Comparison of ENCODE assay signal across 24 mouse cellular contexts in genomic region chr11:68871277-68871676, GRCm38 (mm10). TPM values are rescaled to one million over a fixed set of nuclear protein-coding genes. Genes with fewer than 3 reads are reported as not detected.
A peak's percentile ranks its signal among the peaks of the same experiment; 100 is the strongest.
DNase-seq lines count a peak whose midpoint lies in the region; ATAC-seq and TF ChIP-seq lines count a peak whose summit lies in the region.
"Had no signal": no experiment of that assay in that cellular context is flagged by ENCODE, and none has a peak within 500 bp of the region (broad histone marks: within the 10 kb centered on the region; RNA-seq: fewer than 3 reads in every experiment).

No protein-coding gene starts in this region.

- no peak for TF ChIP-seq CTCF in gastrocnemius, adult 2 months (IDR thresholded peaks at IDR 0.05)
- no peak for TF ChIP-seq CTCF in intestine, postnatal 0 days (IDR thresholded peaks at IDR 0.05; ENCODE audit: low read depth)
- no peak for TF ChIP-seq CTCF in left cerebral cortex, adult 2 months (IDR thresholded peaks at IDR 0.05)

- H3K4me2 ChIP-seq in intestine, embryonic 15.5 days (replicated peaks): no peak overlapping the region
- no peak overlapping the region for H3K4me2 ChIP-seq in intestine, postnatal 0 days (replicated peaks; ENCODE audit: low read depth)
- H3K4me2 ChIP-seq: hindbrain, embryonic 12.5 days; midbrain, embryonic 15.5 days; neural tube, embryonic 15.5 days had no signal

- no peaks in the 10 kb centered on the region for H3K9me3 ChIP-seq in intestine, embryonic 15.5 days
- no peaks in the 10 kb centered on the region for H3K9me3 ChIP-seq in intestine, postnatal 0 days (ENCODE audit: control insufficient read depth)
- H3K9me3 ChIP-seq in megakaryocyte, embryonic 14.5 days: no peaks in the 10 kb centered on the region
- H3K9me3 ChIP-seq: embryonic facial prominence, embryonic 10.5 days; hindbrain, embryonic 12.5 days; midbrain, embryonic 15.5 days; neural tube, embryonic 15.5 days had no signal

- H3K4me1 ChIP-seq in intestine, embryonic 15.5 days (replicated peaks): 0 out of 2 replicates have a peak, but pooled peaks cover 2% of the 10 kb centered on the region
- H3K4me1 ChIP-seq in intestine, postnatal 0 days (replicated peaks; ENCODE audit: control insufficient read depth, insufficient read depth, low read length): no peaks in the 10 kb centered on the region
- peaks cover 31% of the 10 kb centered on the region for H3K4me1 ChIP-seq in megakaryocyte, embryonic 14.5 days
- H3K4me1 ChIP-seq: hindbrain, embryonic 12.5 days; midbrain, embryonic 15.5 days; neural tube, embryonic 15.5 days had no signal

- H3K36me3 ChIP-seq in intestine, embryonic 15.5 days: no peaks in the 10 kb centered on the region
- H3K36me3 ChIP-seq in intestine, postnatal 0 days (ENCODE audit: control insufficient read depth, insufficient read depth): no peaks in the 10 kb centered on the region
- H3K36me3 ChIP-seq in megakaryocyte, embryonic 14.5 days (replicated peaks; ENCODE audit: low read length): no peaks in the 10 kb centered on the region
- H3K36me3 ChIP-seq: embryonic facial prominence, embryonic 10.5 days; hindbrain, embryonic 12.5 days; midbrain, embryonic 15.5 days; neural tube, embryonic 15.5 days had no signal

- ATAC-seq in intestine, embryonic 15.5 days: no peak
- ATAC-seq in intestine, postnatal 0 days: no peak
- ATAC-seq in megakaryocyte, adult 5-6 weeks (ENCODE audit: poor library complexity, severe bottlenecking): no peak
- ATAC-seq: forebrain, embryonic 14.5 days; midbrain, embryonic 15.5 days had no signal

- intact Hi-C loops in gastrocnemius, adult 2 months (cut with DNase I): loop anchor here (5.0 to 10.0 kb wide), 2 partner anchors 34 to 306 kb away; no protein-coding TSS in a partner anchor
- intact Hi-C loops in left cerebral cortex, adult 2 months (cut with DNase I): loop anchor here (10.0 kb wide), 1 partner anchor 306 kb away; no protein-coding TSS in a partner anchor

- H3K27me3 ChIP-seq in intestine, embryonic 15.5 days (replicated peaks): no peaks in the 10 kb centered on the region
- no peaks in the 10 kb centered on the region for H3K27me3 ChIP-seq in intestine, postnatal 0 days (replicated peaks; ENCODE audit: control insufficient read depth, insufficient read depth, low read length)
- H3K27me3 ChIP-seq in megakaryocyte, embryonic 14.5 days (replicated peaks): peaks cover 27% of the 10 kb centered on the region
- H3K27me3 ChIP-seq: hindbrain, embryonic 12.5 days; midbrain, embryonic 15.5 days; neural tube, embryonic 15.5 days had no signal

- no peak overlapping the region for H3K9ac ChIP-seq in intestine, embryonic 15.5 days
- H3K9ac ChIP-seq in intestine, postnatal 0 days (ENCODE audit: low read depth, low read length): no peak overlapping the region
- H3K9ac ChIP-seq: hindbrain, embryonic 12.5 days; midbrain, embryonic 15.5 days; neural tube, embryonic 15.5 days had no signal

- H3K27ac ChIP-seq in gastrocnemius, adult 2 months: peak overlapping the region; percentile 79
- H3K27ac ChIP-seq in intestine, embryonic 15.5 days: 0 out of 2 replicates have a peak overlapping the region, but pooled peaks have one; percentile 17
- no peak overlapping the region for H3K27ac ChIP-seq in intestine, postnatal 0 days (ENCODE audit: low read depth, low read length)
- H3K27ac ChIP-seq in left cerebral cortex, adult 2 months: no peak overlapping the region
- H3K27ac ChIP-seq: hindbrain, embryonic 12.5 days; layer of hippocampus, adult 2 months; midbrain, embryonic 15.5 days; neural tube, embryonic 15.5 days had no signal

- DNase-seq in gastrocnemius, adult 2 months: no peak
- no peak for DNase-seq in gastrocnemius, postnatal 25 days
- no peak for DNase-seq in left cerebral cortex, adult 9 months (ENCODE audit: low spot score in 2 of 2)
- no peak for DNase-seq in left cerebral cortex, adult 2 months (ENCODE audit: extremely low spot score in 1 of 2, low spot score in 2 of 2)
- DNase-seq: cerebellum, adult 2 months; right cerebral cortex, postnatal 14 days; thymus, adult 18-20 months had no signal

- 83% methylated on average over 9 of the region's 9 CpGs for WGBS in intestine, embryonic 15.5 days
- 88% methylated on average over 9 of the region's 9 CpGs for WGBS in intestine, postnatal 0 days

- peak overlapping the region; percentile 21; the same call in 1 of the 2 replicates for H3K4me3 ChIP-seq in gastrocnemius, adult 2 months
- H3K4me3 ChIP-seq in intestine, embryonic 15.5 days (replicated peaks): no peak overlapping the region
- H3K4me3 ChIP-seq in intestine, postnatal 0 days (ENCODE audit: low read depth, low read length): no peak overlapping the region
- peak overlapping the region; percentile 29 for H3K4me3 ChIP-seq in megakaryocyte, embryonic 14.5 days (replicated peaks)
- H3K4me3 ChIP-seq in left cerebral cortex, adult 2 months: no peak overlapping the region
- H3K4me3 ChIP-seq: embryonic facial prominence, embryonic 10.5 days; hindbrain, embryonic 12.5 days; layer of hippocampus, adult 2 months; midbrain, embryonic 15.5 days; neural tube, embryonic 15.5 days had no signal

RNA-seq across cellular contexts. Expression of gene Ndel1, which starts 0.4 kb away (rescaled TPM):
- total RNA-seq in gastrocnemius, adult 2 months (2021): 10 to 100 TPM; 82.3 to 82.4 TPM
- 10 to 100 TPM; 69.4 to 71.0 TPM for total RNA-seq in gastrocnemius, postnatal 25 days (2021)
- 69.1 and 69.5 TPM in 2 replicates for polyA plus RNA-seq in intestine, embryonic 15.5 days (2015; fragmentation: Nextera tagmentation; extraction: Ambion mirVana)
- polyA plus RNA-seq in intestine, postnatal 0 days (2015; fragmentation: Nextera tagmentation; extraction: Ambion mirVana): 63.6 and 67.6 TPM in 2 replicates
- 38.9 and 102 TPM in 2 replicates for polyA plus RNA-seq in megakaryocyte, embryonic 14.5 days (2012; ENCODE audit: insufficient read depth, low replicate concordance)
- total RNA-seq in megakaryocyte, adult 5-6 weeks (2015): 48.9 and 53.9 TPM in 2 replicates
- 71.2 and 114 TPM in 2 replicates for total RNA-seq in megakaryocyte, adult 5-6 weeks (2017)
- total RNA-seq in left cerebral cortex, adult 2 months (2021): 100 to 1,000 TPM; 108 to 115 TPM

RNA-seq across cellular contexts. Expression of gene Rnf222, which starts 17.1 kb away (rescaled TPM):
- total RNA-seq in gastrocnemius, adult 2 months (2021): not detected
- not detected for total RNA-seq in gastrocnemius, postnatal 25 days (2021)
- polyA plus RNA-seq in intestine, embryonic 15.5 days (2015; fragmentation: Nextera tagmentation; extraction: Ambion mirVana): 0.06 and 0.10 TPM in 2 replicates
- polyA plus RNA-seq in intestine, postnatal 0 days (2015; fragmentation: Nextera tagmentation; extraction: Ambion mirVana): 0.04 and 0.13 TPM in 2 replicates
- not detected in 2 replicates for polyA plus RNA-seq in megakaryocyte, embryonic 14.5 days (2012; ENCODE audit: insufficient read depth, low replicate concordance)
- total RNA-seq in megakaryocyte, adult 5-6 weeks (2015): not detected in 2 replicates
- not detected in 2 replicates for total RNA-seq in megakaryocyte, adult 5-6 weeks (2017)
- not detected for total RNA-seq in left cerebral cortex, adult 2 months (2021)
- total RNA-seq: gastrocnemius, postnatal 14 days; layer of hippocampus, adult 2 months; left cerebral cortex, adult 18-20 months; megakaryocyte-erythroid progenitor cell, adult 5-6 weeks had no signal
- polyA plus RNA-seq: embryonic facial prominence, embryonic 10.5 days; forebrain, embryonic 14.5 days; hindbrain, embryonic 12.5 days; limb, embryonic 11.5 days; midbrain, embryonic 15.5 days; neural tube, embryonic 15.5 days; stomach, embryonic 14.5 days had no signal

RNA-seq across cellular contexts. Expression of gene Rpl26, which starts 30.1 kb away (rescaled TPM):
- total RNA-seq in gastrocnemius, adult 2 months (2021): 100 to 1,000 TPM; 606 to 729 TPM
- 100 to 1,000 TPM; 573 to 637 TPM for total RNA-seq in gastrocnemius, postnatal 25 days (2021)
- 1,017 and 1,034 TPM in 2 replicates for polyA plus RNA-seq in intestine, embryonic 15.5 days (2015; fragmentation: Nextera tagmentation; extraction: Ambion mirVana)
- polyA plus RNA-seq in intestine, postnatal 0 days (2015; fragmentation: Nextera tagmentation; extraction: Ambion mirVana): 623 and 626 TPM in 2 replicates
- polyA plus RNA-seq in megakaryocyte, embryonic 14.5 days (2012; ENCODE audit: insufficient read depth, low replicate concordance): 56.9 and 116 TPM in 2 replicates
- 2,468 and 2,587 TPM in 2 replicates for total RNA-seq in megakaryocyte, adult 5-6 weeks (2015)
- total RNA-seq in megakaryocyte, adult 5-6 weeks (2017): 3,510 and 4,069 TPM in 2 replicates
- total RNA-seq in left cerebral cortex, adult 2 months (2021): 100 to 1,000 TPM; 727 to 749 TPM

RNA-seq across cellular contexts. Expression of gene Odf4, which starts 55.6 kb away (rescaled TPM):
- not detected for total RNA-seq in gastrocnemius, adult 2 months (2021)
- total RNA-seq in gastrocnemius, postnatal 25 days (2021): not detected
- polyA plus RNA-seq in intestine, embryonic 15.5 days (2015; fragmentation: Nextera tagmentation; extraction: Ambion mirVana): not detected in 2 replicates
- not detected in 2 replicates for polyA plus RNA-seq in intestine, postnatal 0 days (2015; fragmentation: Nextera tagmentation; extraction: Ambion mirVana)
- not detected in 2 replicates for polyA plus RNA-seq in megakaryocyte, embryonic 14.5 days (2012; ENCODE audit: insufficient read depth, low replicate concordance)
- not detected in 2 replicates for total RNA-seq in megakaryocyte, adult 5-6 weeks (2015)
- total RNA-seq in megakaryocyte, adult 5-6 weeks (2017): not detected in 2 replicates
- total RNA-seq in left cerebral cortex, adult 2 months (2021): under 1 TPM; 0.44 to 0.95 TPM
- total RNA-seq: gastrocnemius, postnatal 14 days; layer of hippocampus, adult 2 months; left cerebral cortex, adult 18-20 months; megakaryocyte-erythroid progenitor cell, adult 5-6 weeks; MEL had no signal
- polyA plus RNA-seq: embryonic facial prominence, embryonic 10.5 days; forebrain, embryonic 14.5 days; hindbrain, embryonic 12.5 days; limb, embryonic 11.5 days; spleen, adult 2 months had no signal

Comparison
In these comparisons a context has a peak if more than half of its experiments do, and no peak if none do; other contexts are left out.
1. H3K27ac ChIP-seq: peak in gastrocnemius, adult 2 months (single experiment) and intestine, embryonic 15.5 days (single experiment); none in intestine, postnatal 0 days (single experiment) and left cerebral cortex, adult 2 months (single experiment).
2. H3K4me3 ChIP-seq: peak in gastrocnemius, adult 2 months (single experiment) and megakaryocyte, embryonic 14.5 days (single experiment); none in intestine, embryonic 15.5 days (single experiment), intestine, postnatal 0 days (single experiment) and left cerebral cortex, adult 2 months (single experiment).